Mouse (Mus musculus) heart, embryonic 13.5 days (tissue): ENCODE measurements around the gene Tac2. TPM values are rescaled to one million over a fixed set of nuclear protein-coding genes. Genes with fewer than 3 reads are reported as not detected.
"Not testable (repeated sequence)": the region's sequence is repeated elsewhere in the genome, so short reads cannot be mapped to it uniquely, and the experiment has no call there.

Experiments used
- ATAC-seq: fragments of 200-750 bp; cut with Nextera tagmentation; 2 replicates; pipeline ENCODE4 v1.8.0; 2017; ENCODE audit warnings: moderate TSS enrichment; ENCODE audit not compliant: insufficient number of reproducible peaks, low FRiP score, low TSS enrichment; ENCODE audit errors: extremely low read depth
- H3K27ac ChIP-seq: fragments of 300-500 bp; sonication (generic); replicated peaks from 2 replicates; pipeline ENCODE4 v1.5.1; 2015; ENCODE audit warnings: moderate library complexity, mild to moderate bottlenecking, inconsistent platforms
- H3K27me3 ChIP-seq: fragments of 300-500 bp; sonication (generic); replicated peaks from 2 replicates; pipeline ENCODE4 v1.6.1; 2015; ENCODE audit warnings: mild to moderate bottlenecking, inconsistent platforms
- H3K36me3 ChIP-seq: fragments of 300-500 bp; sonication (generic); 2 replicates; pipeline ENCODE4 v1.6.1; 2015; ENCODE audit warnings: mild to moderate bottlenecking, inconsistent platforms
- H3K4me1 ChIP-seq: fragments of 300-500 bp; sonication (generic); 2 replicates; pipeline ENCODE4 v1.6.1; 2015; ENCODE audit warnings: inconsistent platforms
- H3K4me2 ChIP-seq: fragments of 300-500 bp; sonication (generic); 2 replicates; pipeline ENCODE4 v1.6.1; 2015; ENCODE audit warnings: inconsistent platforms, mild to moderate bottlenecking, moderate library complexity
- H3K4me3 ChIP-seq: fragments of 300-500 bp; sonication (generic); 2 replicates; pipeline ENCODE4 v1.5.1; 2015; ENCODE audit warnings: moderate library complexity, mild to moderate bottlenecking, inconsistent platforms
- H3K9ac ChIP-seq: fragments of 300-500 bp; sonication (generic); 2 replicates; pipeline ENCODE4 v1.6.1; 2015; ENCODE audit warnings: inconsistent platforms, mild to moderate bottlenecking, moderate library complexity
- H3K9me3 ChIP-seq: fragments of 300-500 bp; sonication (generic); 2 replicates; pipeline ENCODE4 v1.6.1; 2016; ENCODE audit warnings: inconsistent platforms
- WGBS: fragments of 180-500 bp; shearing (Covaris S2); methylation state at CpG from one replicate; pipeline ENCODE4 v1.1.7; 2015; ENCODE audit warnings: mixed read lengths; 5-methylcytosine and 5-hydroxymethylcytosine counted together
- polyA plus RNA-seq: library from polyadenylated mRNA; unstranded; fragments of >200 nt; fragmentation: Nextera tagmentation; extraction: Ambion mirVana; gene quantifications from 2 replicates; pipeline ENCODE4 v1.2.1, GENCODE M21; 2015

Gene Tac2
- polyA plus RNA-seq, 1 experiment from 2014 or later = 1.2 TPM

DNA sequence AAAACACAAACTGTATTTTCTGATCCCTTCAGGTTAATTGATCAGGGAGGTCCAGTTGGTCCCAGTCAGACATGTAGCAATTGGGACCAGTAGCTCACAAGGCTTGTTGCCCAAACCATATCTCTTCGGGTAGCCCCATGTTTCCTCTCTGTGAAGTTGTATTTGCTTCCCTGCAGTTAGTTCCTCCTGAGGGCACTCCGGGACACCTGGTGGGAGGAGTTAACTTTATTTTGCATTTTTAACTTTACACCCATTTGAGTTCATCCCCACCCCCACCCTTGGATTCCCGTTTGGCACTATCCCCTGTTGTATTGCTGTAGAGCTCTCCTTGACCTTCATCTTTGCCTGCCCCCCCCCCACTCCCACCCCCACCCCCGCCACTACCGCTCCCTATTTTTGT, 21.6 kb downstream of the Tac2 start:
- no peak overlapping the region for H3K9ac ChIP-seq
- no peaks in the 10 kb centered on the region for H3K27me3 ChIP-seq
- H3K9me3 ChIP-seq = no peaks in the 10 kb centered on the region
- peaks cover 25% of the 10 kb centered on the region for H3K4me1 ChIP-seq
- ATAC-seq = no peak
- H3K36me3 ChIP-seq = peaks cover 75% of the 10 kb centered on the region
- H3K4me3 ChIP-seq = no peak overlapping the region
- no peak overlapping the region for H3K4me2 ChIP-seq
- no peak overlapping the region for H3K27ac ChIP-seq
- 77% methylated on average over 5 of the region's 5 CpGs for WGBS

DNA sequence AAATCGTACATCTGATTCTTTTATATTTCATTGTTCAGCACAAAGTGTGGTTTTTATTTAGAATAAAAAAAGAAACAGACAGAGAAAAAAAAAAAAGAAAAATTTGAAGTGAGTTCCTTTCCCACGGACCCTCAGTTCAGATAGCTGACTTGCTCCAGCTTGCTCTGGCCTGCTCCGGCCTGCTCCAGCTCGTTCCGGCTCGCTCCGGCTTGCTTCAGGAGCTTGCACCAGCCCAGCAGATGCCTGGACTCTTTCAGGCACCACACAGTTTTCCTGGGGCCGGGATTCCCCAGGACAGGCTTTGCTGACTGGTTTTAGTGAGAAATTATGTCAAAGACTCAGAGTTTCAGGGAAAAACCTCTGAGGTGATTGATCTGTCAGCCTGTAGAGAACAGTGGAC, 23.0 kb downstream of the Tac2 start:
- Histone ChIP-seq H3K9me3 (no peaks in the 10 kb centered on the region), H3K4me1 (peaks cover 20% of the 10 kb centered on the region), H3K36me3 (peaks cover 63% of the 10 kb centered on the region), H3K4me3 (peak overlapping the region; percentile 52), H3K9ac (peak overlapping the region; percentile 2; the same call in 1 of the 2 replicates), H3K27me3 (no peaks in the 10 kb centered on the region), H3K27ac (peak overlapping the region; percentile 69), H3K4me2 (peak overlapping the region; percentile 66)
- ATAC-seq = no peak
- 76% methylated on average over 8 of the region's 8 CpGs for WGBS

GRCm38 (mm10) chr10:127748847-127749612, 24.8 kb downstream of the Tac2 start:
- 6% methylated on average over 8 of the region's 8 CpGs for WGBS
- Histone ChIP-seq H3K9ac (peak overlapping the region; percentile 76), H3K4me2 (peak overlapping the region; percentile 66), H3K36me3 (peaks cover 46% of the 10 kb centered on the region), H3K27ac (peak overlapping the region; percentile 69), H3K9me3 (no peaks in the 10 kb centered on the region), H3K4me3 (peak overlapping the region; percentile 52), H3K27me3 (no peaks in the 10 kb centered on the region), H3K4me1 (peaks cover 20% of the 10 kb centered on the region)
- no peak for ATAC-seq

- H3K27ac ChIP-seq = peak overlapping the region; percentile 69
- H3K4me3 ChIP-seq = peak overlapping the region; percentile 52
- peak overlapping the region; percentile 76 for H3K9ac ChIP-seq
- WGBS = 39% methylated on average over 24 of the region's 24 CpGs
- H3K9me3 ChIP-seq = no peaks in the 10 kb centered on the region
- ATAC-seq = no peak
- peaks cover 32% of the 10 kb centered on the region for H3K4me1 ChIP-seq
- H3K27me3 ChIP-seq = no peaks in the 10 kb centered on the region
- H3K36me3 ChIP-seq = peaks cover 33% of the 10 kb centered on the region
- H3K4me2 ChIP-seq = peak overlapping the region; percentile 66
Measured at GRCm38 (mm10) chr10:127750136-127750777, 26.0 kb downstream of the Tac2 start.

DNA sequence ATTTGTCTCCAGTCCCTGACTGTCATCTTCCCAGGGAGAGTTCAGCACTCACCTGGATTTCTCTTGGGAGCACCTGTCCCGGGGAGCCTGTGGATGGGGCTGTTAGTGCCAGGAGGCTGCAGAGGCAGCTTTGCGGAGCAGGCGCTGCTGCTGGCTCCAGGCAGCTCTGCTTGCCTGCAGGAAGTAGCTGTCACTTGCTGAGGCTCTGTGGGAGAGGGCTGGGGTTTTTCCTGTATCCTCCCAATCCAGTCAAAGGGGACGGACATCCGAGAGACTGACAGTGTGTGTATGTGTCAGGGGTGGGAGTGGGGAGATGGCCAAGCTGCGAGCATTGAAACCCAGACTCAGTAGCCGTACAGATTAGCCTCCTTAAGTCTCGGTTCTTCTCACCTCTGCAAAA, 27.3 kb downstream of the Tac2 start, which contains the start of gene Gpr182:
Gene Gpr182 (minus strand): TSS at position 185 of the 400 bp plus-strand sequence.
- no peaks in the 10 kb centered on the region for H3K9me3 ChIP-seq
- WGBS = 34% methylated on average over 8 of the region's 8 CpGs
- peak within 1 kb of the TSS; percentile 76 for H3K9ac ChIP-seq
- H3K27ac ChIP-seq = peak within 1 kb of the TSS; percentile 69
- ATAC-seq = peak; percentile 48; the same call in 1 of the 2 replicates
- H3K4me3 ChIP-seq = peak within 1 kb of the TSS; percentile 52
- no peaks in the 10 kb centered on the region for H3K27me3 ChIP-seq
- H3K4me1 ChIP-seq = peaks cover 37% of the 10 kb centered on the region
- peaks cover 22% of the 10 kb centered on the region for H3K36me3 ChIP-seq
- H3K4me2 ChIP-seq = peak within 1 kb of the TSS; percentile 66

DNA sequence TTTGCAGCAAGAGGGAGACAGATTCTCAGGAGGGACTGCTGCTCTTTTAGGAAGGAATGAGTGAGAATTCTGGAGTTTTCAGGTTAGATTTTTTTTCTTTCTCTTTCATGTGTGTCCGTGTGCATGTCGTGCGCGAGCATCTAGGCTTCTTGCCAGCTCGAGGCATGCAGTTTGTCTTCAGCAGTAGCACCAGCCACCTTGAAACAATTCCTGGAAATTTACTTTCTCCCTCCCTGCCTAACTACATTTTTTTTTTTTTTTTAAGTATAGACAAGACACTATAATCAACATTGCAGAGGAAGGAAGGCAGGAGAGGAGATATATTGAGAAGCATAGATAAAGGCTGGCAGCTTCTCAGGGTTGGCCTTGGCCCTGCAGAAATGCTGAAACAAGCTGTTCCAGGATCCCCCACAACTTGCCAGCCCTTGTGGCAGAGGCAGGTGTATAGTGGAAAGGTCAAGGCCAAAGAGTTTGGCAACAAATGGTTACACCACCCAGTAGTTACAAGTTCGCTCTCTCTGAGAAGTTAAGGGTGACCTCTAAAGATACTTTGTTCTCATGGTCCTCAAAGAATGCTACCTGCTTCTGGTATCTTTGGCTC, 30.4 kb downstream of the Tac2 start:
- peak overlapping the region; percentile 81 for H3K27ac ChIP-seq
- 52% methylated on average over 6 of the region's 6 CpGs for WGBS
- no peaks in the 10 kb centered on the region for H3K9me3 ChIP-seq
- H3K9ac ChIP-seq = no peak overlapping the region
- H3K27me3 ChIP-seq = no peaks in the 10 kb centered on the region
- no peak overlapping the region; the same call in 1 of the 2 replicates for H3K4me2 ChIP-seq
- no peaks in the 10 kb centered on the region for H3K36me3 ChIP-seq
- peaks cover 32% of the 10 kb centered on the region for H3K4me1 ChIP-seq
- no peak overlapping the region for H3K4me3 ChIP-seq
- ATAC-seq = no peak

- H3K27me3 ChIP-seq = no peaks in the 10 kb centered on the region
- no peak for ATAC-seq
- no peak overlapping the region for H3K4me3 ChIP-seq
- H3K27ac ChIP-seq = peak overlapping the region; percentile 81
- no peaks in the 10 kb centered on the region for H3K9me3 ChIP-seq
- no peak overlapping the region for H3K9ac ChIP-seq
- 39% methylated on average over 3 of the region's 3 CpGs for WGBS
- no peaks in the 10 kb centered on the region for H3K36me3 ChIP-seq
- H3K4me2 ChIP-seq = no peak overlapping the region
- peaks cover 32% of the 10 kb centered on the region for H3K4me1 ChIP-seq
Measured at GRCm38 (mm10) chr10:127755246-127755645, 31.0 kb downstream of the Tac2 start.

- H3K4me1 ChIP-seq = peaks cover 32% of the 10 kb centered on the region
- H3K9ac ChIP-seq = peak overlapping the region; percentile 52
- H3K27ac ChIP-seq = peak overlapping the region; percentile 81
- WGBS = 20% methylated on average over 18 of the region's 18 CpGs
- H3K27me3 ChIP-seq = no peaks in the 10 kb centered on the region
- H3K36me3 ChIP-seq = no peaks in the 10 kb centered on the region
- ATAC-seq = no peak
- H3K4me2 ChIP-seq = peak overlapping the region; percentile 66
- H3K9me3 ChIP-seq = no peaks in the 10 kb centered on the region
- peak overlapping the region; percentile 37 for H3K4me3 ChIP-seq
Measured at GRCm38 (mm10) chr10:127755770-127756468, 31.6 kb downstream of the Tac2 start.

- Histone ChIP-seq H3K4me3 (no peak within 1 kb of the TSS), H3K27ac (peak within 1 kb of the TSS; percentile 42), H3K4me2 (no peak within 1 kb of the TSS), H3K4me1 (peaks cover 27% of the 10 kb centered on the region), H3K9ac (no peak within 1 kb of the TSS), H3K9me3 (no peaks in the 10 kb centered on the region), H3K27me3 (no peaks in the 10 kb centered on the region), H3K36me3 (no peaks in the 10 kb centered on the region)
- no peak for ATAC-seq
- WGBS = 56% methylated on average over 9 of the region's 9 CpGs
Measured at GRCm38 (mm10) chr10:127759181-127760110, 35.2 kb downstream of the Tac2 start, which contains the start of the genes Rdh1 and Rdh16f1. Rdh1 (plus strand) TSS chr10:127759721. Rdh16f1 (plus strand) TSS chr10:127759787.

GRCm38 (mm10) chr10:127762926-127763325, 38.6 kb downstream of the Tac2 start:
- H3K4me2 ChIP-seq, H3K36me3 ChIP-seq, H3K27ac ChIP-seq, H3K9me3 ChIP-seq, H3K4me1 ChIP-seq, H3K27me3 ChIP-seq, H3K4me3 ChIP-seq, ATAC-seq, H3K9ac ChIP-seq: not testable (repeated sequence)
- WGBS = 79% methylated on average over 10 of the region's 10 CpGs
